8 mouse cellular contexts compared by ENCODE assay signal in genomic region chr5:116476006-116476405, GRCm38 (mm10). TPM values are rescaled to one million over a fixed set of nuclear protein-coding genes. Genes with fewer than 3 reads are reported as not detected.
DNase-seq lines count a peak whose midpoint lies in the region; ATAC-seq and TF ChIP-seq lines count a peak whose summit lies in the region.

No protein-coding gene starts in this region.

- ATAC-seq in hindbrain, embryonic 14.5 days (ENCODE audit: low FRiP score) = no peak
- ATAC-seq in midbrain, embryonic 14.5 days (ENCODE audit: low FRiP score, low TSS enrichment) = no peak
- ATAC-seq in frontal cortex, adult (ENCODE audit: low TSS enrichment) = no peak

- no peak overlapping the region for H3K27ac ChIP-seq in hindbrain, embryonic 14.5 days
- no peak overlapping the region for H3K27ac ChIP-seq in midbrain, embryonic 14.5 days (replicated peaks; ENCODE audit: low read depth, low read length)

- WGBS in lung, adult 2 months = 13% methylated on average over 15 of the region's 15 CpGs
- 15% methylated on average over 15 of the region's 15 CpGs for WGBS in hindbrain, embryonic 14.5 days
- WGBS in midbrain, embryonic 14.5 days = 14% methylated on average over 15 of the region's 15 CpGs

- no peak overlapping the region for H3K9ac ChIP-seq in hindbrain, embryonic 14.5 days
- H3K9ac ChIP-seq in midbrain, embryonic 14.5 days (replicated peaks; ENCODE audit: low read length) = no peak overlapping the region

- H3K9me3 ChIP-seq in hindbrain, embryonic 14.5 days (ENCODE audit: control insufficient read depth, low read length) = no peaks in the 10 kb centered on the region
- no peaks in the 10 kb centered on the region for H3K9me3 ChIP-seq in midbrain, embryonic 14.5 days (ENCODE audit: control insufficient read depth, low read length)

- no peak for TF ChIP-seq POLR2A in lung, adult 2 months (IDR thresholded peaks at IDR 0.05; ENCODE audit: borderline replicate concordance, extremely low read depth, low read depth, low read length)

- peak; percentile 58 for TF ChIP-seq CTCF in lung, adult 2 months (IDR thresholded peaks at IDR 0.05; ENCODE audit: insufficient read depth, low read length)

- peak; percentile 72 to 78 for DNase-seq in cerebellum, postnatal 10 days
- no peak for DNase-seq in cerebellum, adult 9-11 months
- peak; percentile 30 for DNase-seq in lung, adult 2 months
- no peak for DNase-seq in lung, adult 18-20 months
- peak; percentile 6 for DNase-seq in c-Kit-positive CD71-positive TER-119-negative erythroid progenitor cells, embryonic 14.5 days (ENCODE audit: low read depth)
- DNase-seq in hindbrain, embryonic 14.5 days (ENCODE audit: low spot score) = peak; percentile 71
- DNase-seq in midbrain, embryonic 14.5 days = peak; percentile 84

- H3K4me2 ChIP-seq in hindbrain, embryonic 14.5 days (replicated peaks) = no peak overlapping the region
- no peak overlapping the region for H3K4me2 ChIP-seq in midbrain, embryonic 14.5 days (ENCODE audit: low read length)

- no peak overlapping the region for H3K4me3 ChIP-seq in lung, adult 2 months (replicated peaks; ENCODE audit: extremely low read depth, low read depth, low read length)
- H3K4me3 ChIP-seq in hindbrain, embryonic 14.5 days (replicated peaks; ENCODE audit: low read length) = no peak overlapping the region
- no peak overlapping the region for H3K4me3 ChIP-seq in midbrain, embryonic 14.5 days (replicated peaks; ENCODE audit: low read depth, low read length)

- peaks cover 18% of the 10 kb centered on the region for H3K36me3 ChIP-seq in hindbrain, embryonic 14.5 days (replicated peaks; ENCODE audit: control insufficient read depth, insufficient read depth)
- H3K36me3 ChIP-seq in midbrain, embryonic 14.5 days (ENCODE audit: control insufficient read depth, insufficient read depth, low read length) = peaks cover 19% of the 10 kb centered on the region

- H3K27me3 ChIP-seq in hindbrain, embryonic 14.5 days (ENCODE audit: control insufficient read depth, insufficient read depth, low read length) = no peaks in the 10 kb centered on the region
- no peaks in the 10 kb centered on the region for H3K27me3 ChIP-seq in midbrain, embryonic 14.5 days (ENCODE audit: control insufficient read depth, insufficient read depth, low read length)

- H3K4me1 ChIP-seq in lung, adult 2 months (ENCODE audit: control insufficient read depth, insufficient read depth, low read length) = no peaks in the 10 kb centered on the region
- H3K4me1 ChIP-seq in hindbrain, embryonic 14.5 days (replicated peaks; ENCODE audit: control insufficient read depth, insufficient read depth, low read length) = no peaks in the 10 kb centered on the region; the same call in 1 of the 2 replicates
- no peaks in the 10 kb centered on the region for H3K4me1 ChIP-seq in midbrain, embryonic 14.5 days (ENCODE audit: control insufficient read depth, insufficient read depth, low read length)

RNA-seq across cellular contexts. Expression of gene Hspb8, which starts 53.3 kb away (rescaled TPM):
- polyA plus RNA-seq in lung, adult 2 months (2012; rRNA removed) = 57.7 and 72.4 TPM in 2 replicates
- 4.7 and 5.6 TPM in 2 replicates for polyA plus RNA-seq in hindbrain, embryonic 14.5 days (2014; fragmentation: Nextera tagmentation; extraction: Ambion mirVana)
- 1.9 and 3.7 TPM in 2 replicates for polyA plus RNA-seq in midbrain, embryonic 14.5 days (2014; fragmentation: Nextera tagmentation; extraction: Ambion mirVana)

Comparison
In these comparisons a context has a peak if more than half of its experiments do, and no peak if none do; other contexts are left out.
1. DNase-seq: peak in cerebellum, postnatal 10 days (2 of 2), lung, adult 2 months (single experiment), c-Kit-positive CD71-positive TER-119-negative erythroid progenitor cells, embryonic 14.5 days (single experiment), hindbrain, embryonic 14.5 days (single experiment) and midbrain, embryonic 14.5 days (single experiment); none in cerebellum, adult 9-11 months (single experiment) and lung, adult 18-20 months (0 of 2).